ENCODE assay signal across 33 mouse cellular contexts in genomic region chr1:37002316-37003008, GRCm38 (mm10). TPM values are rescaled to one million over a fixed set of nuclear protein-coding genes. Genes with fewer than 3 reads are reported as not detected.
DNase-seq lines count a peak whose midpoint lies in the region; ATAC-seq and TF ChIP-seq lines count a peak whose summit lies in the region.
"Had no signal": no experiment of that assay in that cellular context is flagged by ENCODE, and none has a peak within 500 bp of the region (broad histone marks: within the 10 kb centered on the region; RNA-seq: fewer than 3 reads in every experiment).

No protein-coding gene starts in this region.

- ATAC-seq in midbrain, embryonic 13.5 days, result no peak
- ATAC-seq: forebrain, embryonic 16.5 days; hindbrain, postnatal 0 days; intestine, postnatal 0 days; Patski had no signal

- no peak; a peak in 1 of 4 replicates for TF ChIP-seq EP300 in MEL (IDR thresholded peaks at IDR 0.05; ENCODE audit: low read depth in 1 of 2, low read length in 2 of 2)

- no peak overlapping the region for H3K4me2 ChIP-seq in midbrain, embryonic 13.5 days (replicated peaks)
- H3K4me2 ChIP-seq: embryonic facial prominence, embryonic 13.5 days; heart, embryonic 15.5 days; hindbrain, embryonic 12.5 days; limb, embryonic 12.5 days; liver, embryonic 13.5 days had no signal

- peak; percentile 17 for DNase-seq in liver, adult 2 months (ENCODE audit: extremely low read depth, low read depth, low spot score)
- DNase-seq in liver (no peak), MEL (ENCODE audit: low read depth, low spot score) (peak; percentile 15)
- DNase-seq in CD4-positive, CD25-positive, alpha-beta regulatory T cell, adult 2 months (ENCODE audit: low read depth, low spot score), result peak; percentile 52
- DNase-seq in splenic B cell, adult 2 months (ENCODE audit: low read depth, low spot score), result peak; percentile 5
- no peak for DNase-seq in cerebellum, adult 11-12 months
- no peak for DNase-seq in gastrocnemius, adult 2 months
- DNase-seq: adrenal gland, postnatal 14 days; cerebellum, adult 18-20 months; cerebellum, postnatal 10 days; gastrocnemius, postnatal 25 days; heart, postnatal 36 days; kidney, postnatal 14 days; liver, embryonic 13.5 days; lung, adult 2 months; lung, postnatal 10 days; midbrain, embryonic 14.5 days had no signal

- peak; percentile 9 for TF ChIP-seq RAD21 in MEL (IDR thresholded peaks at IDR 0.05; ENCODE audit: low read depth, low read length)

- TF ChIP-seq CTCF in liver, adult 2 months (IDR thresholded peaks at IDR 0.05; ENCODE audit: low read depth, low read length), result peak; percentile 32; the same call in 1 of the 2 replicates
- no peak for TF ChIP-seq CTCF in MEL (IDR thresholded peaks at IDR 0.05 in 2 of 3, conservative IDR thresholded peaks at IDR 0.05 in 1 of 3; ENCODE audit: control insufficient read depth in 1 of 3, insufficient read depth in 1 of 3, low read depth in 2 of 3, low read length in 3 of 3, poor library complexity in 1 of 3, severe bottlenecking in 1 of 3)
- TF ChIP-seq CTCF in gastrocnemius, adult 2 months (IDR thresholded peaks at IDR 0.05), result no peak

- no peak overlapping the region for H3K4me3 ChIP-seq in liver, adult 2 months (ENCODE audit: insufficient read depth, low read depth, low read length)
- H3K4me3 ChIP-seq in MEL (ENCODE audit: control insufficient read depth in 1 of 2, insufficient read depth in 1 of 2, low read depth in 2 of 2, low read length in 2 of 2), result no peak overlapping the region
- H3K4me3 ChIP-seq in gastrocnemius, adult 2 months, result no peak overlapping the region
- no peak overlapping the region for H3K4me3 ChIP-seq in midbrain, embryonic 13.5 days (replicated peaks)
- H3K4me3 ChIP-seq: embryonic facial prominence, embryonic 13.5 days; forebrain, embryonic 10.5 days; heart, embryonic 15.5 days; hindbrain, embryonic 12.5 days; limb, embryonic 12.5 days; liver, embryonic 13.5 days had no signal

- WGBS in liver, adult 2 months, result 71% methylated on average over 3 of the region's 3 CpGs
- WGBS in midbrain, embryonic 13.5 days, result 83% methylated on average over 3 of the region's 3 CpGs

- H3K9me3 ChIP-seq in MEL (replicated peaks; ENCODE audit: insufficient read depth, low read length), result no peaks in the 10 kb centered on the region
- no peaks in the 10 kb centered on the region for H3K9me3 ChIP-seq in midbrain, embryonic 13.5 days
- H3K9me3 ChIP-seq: embryonic facial prominence, embryonic 13.5 days; forebrain, embryonic 10.5 days; G1E; heart, embryonic 15.5 days; hindbrain, embryonic 12.5 days; limb, embryonic 12.5 days; liver, embryonic 13.5 days had no signal

- H3K36me3 ChIP-seq in liver, adult 2 months (ENCODE audit: control insufficient read depth, insufficient read depth, low read length), result no peaks in the 10 kb centered on the region
- H3K36me3 ChIP-seq in MEL (ENCODE audit: control insufficient read depth in 1 of 2, insufficient read depth in 2 of 2, low read length in 2 of 2), result peaks cover 0 to 2% of the 10 kb centered on the region in 2 experiments; a peak in 2 of 4 replicates
- H3K36me3 ChIP-seq in splenic B cell, adult 2 months (ENCODE audit: control insufficient read depth, insufficient read depth, low read length, poor library complexity, severe bottlenecking), result no peaks in the 10 kb centered on the region
- H3K36me3 ChIP-seq in midbrain, embryonic 13.5 days, result no peaks in the 10 kb centered on the region
- H3K36me3 ChIP-seq: embryonic facial prominence, embryonic 13.5 days; forebrain, embryonic 10.5 days; G1E; heart, embryonic 15.5 days; hindbrain, embryonic 12.5 days; limb, embryonic 12.5 days; liver, embryonic 13.5 days had no signal

- H3K27ac ChIP-seq in liver, adult 2 months (replicated peaks; ENCODE audit: insufficient read depth, low read depth, low read length), result no peak overlapping the region
- H3K27ac ChIP-seq in MEL (ENCODE audit: control insufficient read depth, low read depth, low read length), result no peak overlapping the region; the same call in 1 of the 2 replicates
- no peak overlapping the region for H3K27ac ChIP-seq in gastrocnemius, adult 2 months
- H3K27ac ChIP-seq in midbrain, embryonic 13.5 days, result no peak overlapping the region
- H3K27ac ChIP-seq: embryonic facial prominence, embryonic 13.5 days; forebrain, embryonic 10.5 days; heart, embryonic 15.5 days; hindbrain, embryonic 12.5 days; hindbrain, postnatal 0 days; limb, embryonic 12.5 days; liver, embryonic 13.5 days; macrophage had no signal

- no peaks in the 10 kb centered on the region for H3K4me1 ChIP-seq in liver, adult 2 months (ENCODE audit: control insufficient read depth, insufficient read depth, low read length)
- H3K4me1 ChIP-seq in MEL (ENCODE audit: control insufficient read depth in 1 of 2, insufficient read depth in 2 of 2, low read length in 2 of 2), result peaks cover 4 to 8% of the 10 kb centered on the region in 2 experiments; a peak in 1 of 4 replicates
- no peaks in the 10 kb centered on the region for H3K4me1 ChIP-seq in midbrain, embryonic 13.5 days (replicated peaks)
- H3K4me1 ChIP-seq: heart, embryonic 15.5 days; hindbrain, embryonic 12.5 days; limb, embryonic 12.5 days; liver, embryonic 13.5 days had no signal

- no peak overlapping the region for H3K9ac ChIP-seq in liver, adult 2 months (ENCODE audit: low read depth, low read length)
- no peak overlapping the region for H3K9ac ChIP-seq in MEL (ENCODE audit: control insufficient read depth, low read depth, low read length, poor library complexity, severe bottlenecking)
- H3K9ac ChIP-seq in midbrain, embryonic 13.5 days (replicated peaks), result no peak overlapping the region
- H3K9ac ChIP-seq: embryonic facial prominence, embryonic 13.5 days; heart, embryonic 15.5 days; hindbrain, embryonic 12.5 days; limb, embryonic 12.5 days; liver, embryonic 13.5 days had no signal

- H3K79me2 ChIP-seq in liver, adult 2 months (ENCODE audit: control insufficient read depth, insufficient read depth, low read length), result no peaks in the 10 kb centered on the region
- no peaks in the 10 kb centered on the region for H3K79me2 ChIP-seq in MEL (ENCODE audit: control insufficient read depth, insufficient read depth, low read length, poor library complexity)

- H3K27me3 ChIP-seq in liver, adult 2 months (ENCODE audit: control insufficient read depth, insufficient read depth, low read length), result no peaks in the 10 kb centered on the region
- peaks cover 0 to under 1% of the 10 kb centered on the region in 2 experiments; a peak in 1 of 4 replicates for H3K27me3 ChIP-seq in MEL (ENCODE audit: control insufficient read depth in 1 of 2, insufficient read depth in 2 of 2, low read length in 2 of 2)
- no peaks in the 10 kb centered on the region for H3K27me3 ChIP-seq in splenic B cell, adult 2 months (ENCODE audit: control insufficient read depth, insufficient read depth, low read length, poor library complexity, severe bottlenecking)
- H3K27me3 ChIP-seq in midbrain, embryonic 13.5 days, result no peaks in the 10 kb centered on the region
- H3K27me3 ChIP-seq: embryonic facial prominence, embryonic 13.5 days; heart, embryonic 15.5 days; hindbrain, embryonic 12.5 days; limb, embryonic 12.5 days; liver, embryonic 13.5 days had no signal

- TF ChIP-seq POLR2A in liver, adult 2 months (IDR thresholded peaks at IDR 0.05; ENCODE audit: extremely low read depth, insufficient read depth, low read length), result no peak
- no peak for TF ChIP-seq POLR2A in MEL (IDR thresholded peaks at IDR 0.05; ENCODE audit: control insufficient read depth in 1 of 2, insufficient read depth in 1 of 2, low read depth in 1 of 2, low read length in 2 of 2, poor library complexity in 1 of 2)

- intact Hi-C loops in gastrocnemius, adult 2 months (cut with DNase I), result loop anchor here (5.0 kb wide), 1 partner anchor 145 kb away; no protein-coding TSS in a partner anchor

TF ChIP-seq in MEL, 35 proteins besides CTCF, POLR2A, EP300 and RAD21:
- TF ChIP-seq JUND (IDR thresholded peaks at IDR 0.05; ENCODE audit: low read depth, low read length), result no peak
- no peak for TF ChIP-seq SMC3 (IDR thresholded peaks at IDR 0.05; ENCODE audit: low read depth, low read length)
- no peak for TF ChIP-seq CHD1 (IDR thresholded peaks at IDR 0.05; ENCODE audit: low read depth, low read length)
- TF ChIP-seq NELFE (IDR thresholded peaks at IDR 0.05; ENCODE audit: low read depth, low read length), result no peak
- no peak for TF ChIP-seq ZNF384 (IDR thresholded peaks at IDR 0.05; ENCODE audit: low read depth, low read length)
- no peak for TF ChIP-seq BHLHE40 (IDR thresholded peaks at IDR 0.05; ENCODE audit: borderline replicate concordance, low read depth, low read length)
- no peak for TF ChIP-seq SIN3A (IDR thresholded peaks at IDR 0.05; ENCODE audit: low read length)
- no peak for TF ChIP-seq RCOR1 (IDR thresholded peaks at IDR 0.05; ENCODE audit: low read depth, low read length)
- no peak for TF ChIP-seq MAFK (IDR thresholded peaks at IDR 0.05; ENCODE audit: borderline replicate concordance, low read depth, low read length)
- TF ChIP-seq MEF2A (IDR thresholded peaks at IDR 0.05; ENCODE audit: extremely low read depth, insufficient replicate concordance, low read depth, low read length, poor library complexity, severe bottlenecking), result no peak
- no peak for TF ChIP-seq ELF1 (IDR thresholded peaks at IDR 0.05; ENCODE audit: low read depth, low read length)
- no peak for TF ChIP-seq USF1 (IDR thresholded peaks at IDR 0.05; ENCODE audit: low read depth, low read length)
- TF ChIP-seq MXI1 (IDR thresholded peaks at IDR 0.05; ENCODE audit: low read depth, low read length), result no peak
- TF ChIP-seq KAT2A (conservative IDR thresholded peaks at IDR 0.05; ENCODE audit: low read depth, low read length), result no peak
- no peak for TF ChIP-seq ETS1 (IDR thresholded peaks at IDR 0.05; ENCODE audit: low read depth, low read length)
TF ChIP-seq in MEL: peak in this region for 0.

RNA-seq across cellular contexts. Expression of gene Vwa3b, which starts 23.9 kb away (rescaled TPM):
- 0.37 and 1.0 TPM in 2 replicates for total RNA-seq in liver, adult 2 months (2014; rRNA removed)
- polyA plus RNA-seq in liver, adult 2 months (2012; rRNA removed), result 0.40 and 0.46 TPM in 2 replicates
- not detected in 2 replicates for total RNA-seq in MEL (2012; rRNA removed)
- not detected for polyA plus RNA-seq in MEL (2012; ENCODE audit: insufficient read depth in 1 of 2, insufficient read length in 2 of 2, low read depth in 1 of 2, low replicate concordance in 2 of 2, missing spikeins in 1 of 2)
- total RNA-seq in gastrocnemius, adult 2 months (2021), result 10 to 100 TPM; 54.9 to 56.1 TPM
- polyA plus RNA-seq in midbrain, embryonic 13.5 days (2015; fragmentation: Nextera tagmentation; extraction: Ambion mirVana), result 0.28 and 0.54 TPM in 2 replicates
- total RNA-seq: common myeloid progenitor, adult 5-6 weeks; megakaryocyte-erythroid progenitor cell, adult 5-6 weeks had no signal
- polyA plus RNA-seq: C2C12; G1E; kidney, embryonic 14.5 days; liver, embryonic 13.5 days; macrophage; Patski had no signal

RNA-seq across cellular contexts. Expression of gene Tmem131, which starts 59.0 kb away (rescaled TPM):
- 10.2 and 12.2 TPM in 2 replicates for total RNA-seq in liver, adult 2 months (2014; rRNA removed)
- polyA plus RNA-seq in liver, adult 2 months (2012; rRNA removed), result 6.1 and 6.3 TPM in 2 replicates
- total RNA-seq in MEL (2012; rRNA removed), result 11.4 and 12.7 TPM in 2 replicates
- polyA plus RNA-seq in MEL (2012; ENCODE audit: insufficient read depth in 1 of 2, insufficient read length in 2 of 2, low read depth in 1 of 2, low replicate concordance in 2 of 2, missing spikeins in 1 of 2), result 100 to 1,000 TPM in 1 of 2 experiments, 10 to 100 TPM in 1; 48.8 to 196 TPM
- 10 to 100 TPM; 24.1 to 37.5 TPM for total RNA-seq in gastrocnemius, adult 2 months (2021)
- 12.6 and 13.2 TPM in 2 replicates for polyA plus RNA-seq in midbrain, embryonic 13.5 days (2015; fragmentation: Nextera tagmentation; extraction: Ambion mirVana)

Comparison
In these comparisons a context has a peak if more than half of its experiments do, and no peak if none do; other contexts are left out.
1. DNase-seq: peak in liver, adult 2 months (single experiment), CD4-positive, CD25-positive, alpha-beta regulatory T cell, adult 2 months (single experiment), MEL (single experiment) and splenic B cell, adult 2 months (single experiment); none in liver (single experiment), cerebellum, adult 11-12 months (single experiment) and gastrocnemius, adult 2 months (single experiment).
2. RNA of gene Vwa3b, which starts 23.9 kb away (total RNA-seq): 54.9 to 56.1 TPM in gastrocnemius, adult 2 months; 0.37 to 1.0 TPM in liver, adult 2 months and not detected in MEL; every median in the first group is over 10 times any median in the second.